Mouse (Mus musculus) frontal cortex, adult 2 months (tissue): Measurements from ENCODE around the gene Mrps35. TPM values are rescaled to one million over a fixed set of nuclear protein-coding genes. Genes with fewer than 3 reads are reported as not detected.
A peak's percentile ranks its signal among the peaks of the same experiment; 100 is the strongest.

ENCODE experiments used
- DNase-seq, 2 experiments: peaks; one replicate each; pipeline ENCODE4 v3.0.0; 2022; ENCODE audit warnings: low spot score in 1 of 2; ENCODE audit errors: extremely low spot score in 1 of 2
- polyA plus RNA-seq: library from polyadenylated mRNA; depleted of rRNA; stranded (reverse); fragments of >200 nt; gene quantifications from 2 replicates; pipeline ENCODE4 v1.2.3, GENCODE M21; 2012; rRNA removed

Mrps35 gene
- 32.6 and 35.4 TPM in 2 replicates for polyA plus RNA-seq

DNA sequence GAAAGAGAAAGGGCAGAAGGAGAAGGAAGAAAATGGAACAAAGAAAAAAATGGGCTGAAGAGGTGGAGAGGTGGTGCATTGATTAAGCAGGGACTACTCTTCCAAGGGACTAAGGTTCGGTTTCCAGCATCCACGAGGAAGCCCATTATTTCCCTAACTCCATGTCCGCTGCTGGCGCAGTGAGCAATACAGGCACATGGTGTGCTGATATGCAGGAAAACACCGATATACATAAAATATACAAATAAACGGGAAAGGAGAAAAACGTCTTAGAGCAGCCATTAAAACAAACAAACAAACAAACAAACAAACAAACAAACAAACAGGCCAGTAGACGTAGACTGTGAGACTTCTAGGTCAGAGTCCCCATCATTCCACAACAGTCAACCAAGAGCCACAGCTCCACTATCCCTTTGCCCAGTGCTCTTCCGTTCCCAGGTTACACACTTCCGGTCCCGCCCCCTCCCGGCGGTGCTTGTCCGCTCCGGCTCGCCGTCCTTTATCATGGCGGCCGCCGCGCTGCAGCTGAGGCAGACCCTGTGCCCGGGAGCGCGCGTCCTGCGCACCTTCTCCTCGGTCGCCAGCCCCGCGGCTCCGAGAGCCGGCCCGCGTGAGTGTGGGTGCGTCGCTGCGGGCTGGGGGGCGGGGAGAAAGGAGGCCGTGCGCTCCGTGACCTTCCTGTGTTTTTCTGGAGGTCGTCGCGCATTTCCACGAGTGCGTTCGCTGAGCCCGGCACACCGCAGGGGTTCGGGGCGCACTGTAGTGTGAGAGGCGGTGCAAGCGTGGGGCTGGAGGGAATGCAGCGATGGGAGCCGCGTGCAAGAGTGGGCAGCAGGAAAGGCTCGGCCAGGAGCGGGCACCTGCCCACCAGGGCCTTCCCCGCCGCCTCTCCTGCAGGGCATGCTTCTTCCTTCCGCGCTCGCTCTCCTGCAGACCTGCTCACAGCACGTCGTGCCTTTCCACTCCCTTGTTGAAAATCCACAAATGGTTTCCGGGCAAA, at the start of gene Mrps35:
TSS of gene Mrps35 (plus strand) at position 474 of the 1,000 bp plus-strand sequence.
- DNase-seq: peak; percentile 68 to 92

DNA sequence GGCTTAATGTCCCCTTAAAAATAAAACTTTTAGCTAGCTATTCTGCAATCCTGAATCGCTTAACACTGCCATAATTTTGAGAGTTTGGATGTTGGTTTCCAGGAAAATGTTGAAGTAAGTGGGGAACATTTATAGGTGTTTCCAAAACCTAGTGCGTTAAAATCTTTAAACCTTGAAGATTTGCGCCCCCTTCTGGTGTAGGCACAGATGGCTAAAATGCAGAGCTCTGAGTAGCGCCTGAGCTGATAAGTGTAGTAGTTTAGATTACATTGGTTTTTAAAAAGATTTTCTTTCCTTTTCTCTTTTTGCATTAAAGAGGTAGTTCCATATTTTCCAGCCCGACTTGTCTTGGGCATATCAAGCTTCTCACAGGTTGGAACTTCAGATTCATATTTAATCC, 48.3 kb upstream of the Mrps35 start:
- DNase-seq: peak; percentile 18 to 89

DNA sequence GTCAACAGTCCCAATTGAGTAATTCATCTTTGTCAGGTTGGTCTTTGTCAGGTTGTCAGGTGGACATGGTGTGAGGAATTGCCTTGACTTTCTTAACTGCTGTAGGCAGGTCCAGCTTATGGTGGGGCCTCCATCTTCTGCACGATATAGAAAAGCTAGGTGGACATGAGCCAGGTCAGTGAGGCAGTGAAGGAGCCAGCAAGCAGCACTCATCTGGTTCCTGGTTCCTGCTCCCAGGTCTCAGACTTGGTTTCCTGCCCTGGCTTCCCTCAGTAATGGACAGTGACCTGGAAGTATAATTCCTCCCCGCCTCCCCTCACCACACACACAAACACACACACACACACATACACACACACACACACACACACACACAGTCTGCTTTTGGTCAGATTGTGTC, 47.2 kb upstream of the Mrps35 start:
- DNase-seq: no peak

DNA sequence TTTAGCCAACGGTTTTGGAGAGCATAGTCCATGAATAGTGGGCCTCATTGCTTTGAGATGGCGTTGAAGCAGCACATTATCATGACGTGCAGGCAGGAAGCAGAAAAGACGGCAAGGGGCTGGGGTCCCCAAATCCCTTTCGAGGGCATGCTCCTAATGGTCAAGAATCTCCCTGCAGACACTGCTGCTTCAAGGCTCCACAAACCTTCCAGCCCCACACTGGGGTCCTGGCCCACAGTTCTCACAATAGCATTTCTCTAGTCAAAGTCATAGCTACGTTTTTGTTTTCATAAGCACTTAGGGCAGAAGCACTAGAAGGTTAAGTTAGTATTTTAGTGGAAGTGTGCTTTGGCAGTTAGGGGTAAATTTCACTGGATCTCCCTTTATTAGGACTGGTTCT, 46.7 kb upstream of the Mrps35 start:
- DNase-seq: no peak

DNA sequence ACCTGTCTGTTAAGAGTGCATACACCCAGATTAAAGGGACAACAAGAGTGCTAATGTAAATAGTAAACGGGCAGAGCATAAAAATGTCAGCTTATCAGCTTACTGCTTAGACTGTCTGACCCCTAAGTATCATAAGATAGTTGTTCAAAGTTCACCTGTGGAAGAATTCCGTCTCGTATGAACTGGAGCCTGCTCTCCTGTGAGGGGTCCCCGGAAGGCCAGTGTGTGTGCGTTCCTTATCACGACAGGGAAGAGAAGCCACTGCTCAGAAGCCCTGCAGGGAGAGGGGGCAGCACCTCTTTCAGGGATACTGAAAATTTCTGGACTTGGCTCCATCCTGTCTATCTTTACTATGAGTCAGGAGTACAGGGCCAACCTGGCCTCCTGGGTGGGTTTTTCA, 45.6 kb upstream of the Mrps35 start:
- DNase-seq: no peak

DNA sequence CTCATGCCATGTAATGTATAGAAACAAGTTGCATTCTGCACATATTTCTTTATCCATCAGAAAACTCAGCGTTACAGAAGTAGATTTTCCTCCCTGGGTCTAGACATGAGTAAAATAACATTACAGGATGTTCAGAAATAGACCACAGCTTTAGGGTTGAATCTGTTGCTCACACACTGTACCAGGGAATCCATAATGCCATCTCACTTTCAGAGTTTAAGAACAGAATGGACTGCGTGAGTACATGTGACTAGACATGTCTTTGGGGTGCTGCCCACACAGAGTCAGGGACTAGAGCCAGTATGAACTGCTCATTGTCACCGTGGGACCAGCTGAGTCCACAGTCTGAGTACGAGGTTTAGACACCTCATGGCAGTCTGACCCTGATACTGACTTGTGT, 43.9 kb upstream of the Mrps35 start:
- DNase-seq: no peak

DNA sequence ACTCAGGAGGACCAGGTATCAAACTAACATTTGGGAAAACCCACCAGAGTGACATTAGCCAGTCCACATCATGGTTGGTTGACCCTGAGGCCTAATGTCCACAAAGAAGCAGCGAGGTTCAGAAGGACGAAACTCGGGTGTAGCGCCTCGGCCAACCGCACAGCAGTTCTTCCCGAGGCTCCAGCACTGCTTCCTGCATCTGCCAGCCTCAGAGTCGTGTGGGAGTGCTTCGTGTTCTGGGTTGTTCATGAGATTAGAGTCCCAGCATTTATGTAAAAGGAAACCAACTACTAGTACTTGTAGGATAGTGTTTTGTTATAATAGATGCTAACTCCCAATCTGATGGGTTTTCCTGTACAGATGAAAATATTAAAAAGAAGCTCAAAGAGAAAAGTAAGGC, 43.3 kb upstream of the Mrps35 start:
- DNase-seq: peak; percentile 31 to 63

DNA sequence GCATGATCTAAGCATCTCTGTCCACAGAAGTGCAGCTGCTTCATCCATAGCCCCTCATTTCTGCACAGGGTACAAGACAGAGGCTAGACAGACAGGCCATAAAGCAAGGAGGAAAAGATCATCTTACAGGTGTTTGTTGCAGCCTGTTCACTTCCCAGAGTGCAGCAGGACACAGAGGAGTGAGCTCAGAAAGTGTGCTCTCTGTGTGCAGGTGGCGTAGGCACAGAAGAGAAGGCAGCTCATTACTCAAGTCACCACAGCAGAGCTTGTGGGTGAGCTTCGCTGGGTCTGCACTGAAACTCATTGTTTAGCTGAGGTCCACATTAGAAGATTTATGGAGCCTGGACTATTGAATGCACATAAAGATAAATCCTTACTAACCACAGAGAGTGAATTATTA, 42.8 kb upstream of the Mrps35 start:
- no peak for DNase-seq

DNA sequence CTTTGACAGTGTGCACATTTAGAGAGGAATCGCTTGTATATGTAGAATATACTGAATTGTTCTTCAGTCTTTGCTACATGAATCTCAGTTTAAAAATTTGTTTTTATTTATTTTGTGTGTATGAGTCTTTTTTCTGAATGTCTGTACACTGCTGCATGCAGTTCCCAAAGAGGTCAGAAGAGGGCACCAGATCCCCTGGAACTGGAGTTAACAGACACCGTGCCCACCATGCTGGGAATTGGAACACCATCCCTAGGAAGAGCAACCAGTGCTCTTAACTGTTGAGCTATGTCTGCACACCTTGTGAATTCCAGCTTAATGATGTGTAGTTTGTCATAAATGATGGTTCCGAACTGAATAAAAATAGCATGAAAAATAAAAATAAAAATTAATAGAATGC, 34.4 kb upstream of the Mrps35 start:
- peak in 1 of 2 experiments; percentile 68 for DNase-seq

DNA sequence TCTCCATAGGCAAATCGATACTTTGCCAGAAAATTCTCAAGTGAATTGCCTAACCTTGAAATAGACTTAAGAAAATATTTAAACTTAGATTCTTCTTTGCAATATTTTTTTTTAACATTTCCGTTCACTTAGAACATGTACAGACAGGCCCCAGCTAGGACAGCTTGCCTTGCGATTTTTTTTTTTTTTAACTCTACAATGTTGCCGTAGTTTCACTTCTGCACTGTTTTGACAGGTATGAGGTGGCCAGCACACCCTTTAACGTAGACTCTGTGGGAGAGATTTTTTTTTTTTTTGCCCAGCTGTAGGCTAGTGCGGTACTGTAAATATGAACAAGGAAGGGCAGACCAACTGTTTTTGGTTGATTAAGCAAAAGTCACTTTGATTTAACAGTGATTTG, 32.2 kb upstream of the Mrps35 start:
- no peak for DNase-seq

DNA sequence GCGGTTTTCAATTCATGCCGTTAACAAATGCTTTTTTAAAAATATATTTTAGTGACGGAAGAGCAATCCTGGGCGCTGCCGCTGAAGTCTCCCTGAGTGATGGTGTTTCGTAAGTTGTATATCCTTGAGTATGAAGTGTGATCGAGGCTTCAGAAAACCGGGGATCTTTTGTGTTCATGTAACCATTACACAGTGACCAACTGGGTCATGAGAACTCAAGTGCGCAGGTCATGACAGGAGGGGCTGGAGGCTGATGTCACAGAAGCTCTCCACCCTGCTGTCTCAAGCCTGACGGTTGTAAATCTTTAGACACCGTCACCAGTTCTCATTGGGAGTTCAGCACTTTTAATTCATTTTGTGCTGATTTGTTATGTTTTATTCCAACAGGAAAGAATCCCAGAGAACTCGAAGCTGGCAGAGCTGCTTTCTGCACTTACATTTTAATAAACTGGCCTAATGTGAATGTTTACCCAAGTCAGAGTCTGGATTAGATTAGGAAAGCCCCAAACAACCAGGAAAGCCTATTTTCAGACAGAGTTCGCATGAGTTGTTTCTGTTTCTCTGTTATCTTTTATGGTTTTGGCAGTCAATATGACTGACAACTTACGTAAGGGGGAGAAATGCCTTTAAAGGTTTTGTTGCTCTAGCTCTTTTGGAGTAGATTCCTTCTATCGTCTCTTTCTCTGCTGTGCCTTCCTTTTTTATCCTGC, 31.6 kb upstream of the Mrps35 start:
- no peak for DNase-seq

DNA sequence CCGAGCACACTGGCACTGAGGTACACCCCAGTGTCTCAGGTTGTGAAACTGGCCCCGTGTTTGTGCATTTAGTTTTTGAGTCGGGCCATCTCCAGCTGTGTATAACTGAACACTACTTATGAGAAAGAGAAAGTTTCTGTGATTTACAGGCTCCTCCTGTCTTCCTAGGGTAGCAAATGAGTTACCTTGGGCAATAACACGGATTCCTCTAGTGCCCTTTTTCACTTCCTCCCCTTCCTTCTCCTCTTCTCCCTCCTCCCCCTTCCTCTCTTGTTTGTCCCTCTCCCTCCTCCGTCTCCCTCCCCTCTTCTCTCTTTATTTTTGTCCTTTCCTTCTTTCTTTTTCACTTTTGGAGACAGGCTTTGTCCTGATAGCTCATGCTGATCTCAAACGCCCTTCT, 31.0 kb upstream of the Mrps35 start:
- DNase-seq: no peak

DNA sequence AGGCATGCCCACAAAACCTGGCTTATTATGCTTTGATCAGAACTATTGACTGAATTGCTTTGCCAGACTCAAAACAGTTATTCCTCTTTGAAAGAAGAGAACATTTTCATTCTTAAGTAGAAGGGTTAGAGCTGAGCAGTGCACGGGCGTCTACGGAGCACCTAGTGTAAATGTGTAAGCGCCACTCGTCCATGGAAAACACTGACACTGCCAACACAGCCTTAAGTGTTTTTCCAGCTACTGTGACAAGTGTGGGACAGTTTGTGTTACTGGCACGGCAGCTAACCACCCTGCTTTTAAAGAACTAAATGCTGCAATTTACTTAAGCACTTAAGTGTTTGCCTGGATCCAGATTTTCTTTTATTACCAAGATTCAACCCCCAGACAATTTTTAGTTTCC, 30.6 kb upstream of the Mrps35 start:
- DNase-seq: no peak

DNA sequence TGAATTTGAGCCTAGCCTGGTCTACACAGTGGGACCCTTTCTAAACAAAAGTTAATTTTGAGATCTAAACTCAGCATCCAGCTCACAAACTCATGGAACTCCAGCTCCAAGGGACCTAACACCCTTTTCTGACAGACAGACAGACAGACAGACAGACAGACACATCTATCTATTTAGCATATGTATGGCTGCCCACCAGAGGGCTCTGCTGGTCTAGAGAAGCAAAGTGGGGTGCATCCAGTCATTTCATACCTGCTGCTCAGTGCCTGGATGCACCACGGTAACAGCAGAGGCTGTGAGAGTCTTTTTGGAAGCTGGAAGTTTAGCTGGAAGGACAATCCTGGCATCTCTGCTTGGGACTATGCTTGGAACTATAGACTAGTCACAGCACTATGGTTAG, 29.0 kb upstream of the Mrps35 start:
- no peak for DNase-seq

DNA sequence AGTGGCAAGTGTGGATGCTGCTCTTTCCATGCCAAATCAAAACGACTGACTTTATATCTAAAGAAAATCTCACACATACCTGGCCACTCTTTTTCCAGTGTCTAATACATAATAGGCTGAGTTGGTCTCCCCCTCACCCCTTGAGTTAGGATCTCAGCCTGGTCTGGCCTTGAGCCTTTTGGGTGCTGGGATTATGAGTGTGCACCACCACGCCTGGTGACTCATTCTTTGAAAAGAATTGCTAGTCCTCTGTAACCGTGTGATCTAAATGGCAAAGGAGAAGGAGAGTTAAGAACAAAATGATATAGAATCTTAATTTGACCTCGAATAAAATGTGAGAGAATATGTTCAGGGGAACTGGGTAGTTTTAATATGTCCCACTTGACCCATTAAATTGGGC, 24.7 kb upstream of the Mrps35 start:
- no peak for DNase-seq

DNA sequence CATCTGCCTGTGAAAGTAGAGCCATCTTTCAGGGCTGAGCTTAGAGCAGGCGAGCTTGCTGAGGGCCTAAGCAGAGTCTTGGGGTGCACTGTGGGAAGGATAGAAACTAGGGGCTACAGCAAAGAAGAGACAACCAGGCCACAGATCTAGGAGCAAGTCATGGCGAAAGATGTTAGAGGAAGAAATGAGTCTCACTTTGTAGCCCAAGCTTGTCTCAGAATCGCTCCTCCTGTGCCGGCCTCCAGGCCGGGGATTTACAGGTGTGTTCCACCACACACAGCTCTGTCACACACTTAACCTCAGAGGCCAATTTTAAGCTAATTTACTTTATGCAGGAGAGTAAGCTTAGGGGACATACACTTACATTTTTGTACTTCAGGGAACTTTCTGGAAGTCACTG, 24.2 kb upstream of the Mrps35 start:
- no peak for DNase-seq

DNA sequence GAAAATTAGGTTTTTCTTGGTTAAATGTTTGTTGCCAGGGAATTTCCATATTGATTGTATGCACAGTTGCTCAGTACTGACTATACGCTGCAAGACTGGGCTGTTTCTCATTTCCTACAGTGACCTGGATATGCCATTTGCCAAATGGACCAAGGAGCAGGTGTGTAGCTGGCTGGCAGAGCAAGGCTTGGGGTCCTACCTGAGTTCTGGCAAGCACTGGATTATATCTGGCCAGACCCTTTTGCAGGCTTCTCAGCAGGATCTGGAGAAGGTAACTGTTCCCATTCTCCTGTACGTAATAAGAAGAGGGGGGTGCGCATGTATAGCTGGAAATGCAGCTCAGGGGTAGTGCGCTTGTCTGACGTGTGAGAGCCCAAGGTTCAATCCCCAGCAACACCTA, 21.4 kb upstream of the Mrps35 start:
- DNase-seq: no peak

DNA sequence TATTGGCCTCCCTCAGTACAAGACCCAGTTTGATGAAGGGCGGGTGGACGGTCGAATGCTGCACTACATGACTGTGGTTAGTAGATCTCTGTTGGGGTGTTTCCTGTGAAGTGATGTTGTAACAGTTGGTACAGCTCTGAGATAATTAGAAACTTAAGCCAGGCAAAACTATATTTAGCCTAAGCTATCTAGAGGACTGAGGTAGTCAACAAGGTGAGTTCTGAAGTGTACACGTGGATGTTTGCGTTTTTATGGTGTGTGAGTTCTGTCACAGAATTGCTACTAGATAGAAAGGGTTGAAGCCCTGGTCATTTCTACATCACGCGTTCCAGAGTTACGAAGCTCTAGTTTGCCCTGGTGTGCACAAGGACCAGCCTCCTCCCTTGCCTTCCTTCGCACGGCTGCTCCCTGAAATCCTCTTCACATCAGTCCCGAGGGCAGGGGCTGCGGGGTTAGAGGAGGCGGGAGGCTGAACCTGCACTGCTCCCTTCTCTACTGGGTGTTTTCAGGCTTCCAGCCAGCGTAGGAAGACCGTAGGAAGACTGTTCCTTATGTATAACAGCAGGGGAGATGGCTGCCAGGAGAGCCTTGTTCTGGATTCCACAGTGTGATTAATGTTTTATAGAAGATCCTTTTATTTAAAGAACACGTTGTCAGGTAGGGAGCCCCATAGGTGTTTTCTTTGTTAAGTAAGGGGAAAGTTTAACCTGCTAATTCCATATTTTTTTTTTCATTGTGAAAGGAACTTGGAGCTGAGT, 20.0 kb upstream of the Mrps35 start:
- DNase-seq: no peak

DNA sequence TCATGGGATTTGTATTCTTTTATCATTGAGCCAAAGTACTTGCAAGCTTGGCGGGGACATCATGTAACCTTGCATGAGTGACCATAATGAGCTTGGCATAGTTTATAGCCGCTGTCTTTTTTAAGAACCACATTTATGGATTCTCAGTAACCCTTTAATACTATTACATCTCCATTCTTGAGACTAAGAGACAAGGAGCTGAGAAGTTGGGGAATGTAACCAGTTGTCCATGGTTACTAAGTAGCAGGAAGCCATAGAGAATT, 19.5 kb upstream of the Mrps35 start:
- no peak for DNase-seq

DNA sequence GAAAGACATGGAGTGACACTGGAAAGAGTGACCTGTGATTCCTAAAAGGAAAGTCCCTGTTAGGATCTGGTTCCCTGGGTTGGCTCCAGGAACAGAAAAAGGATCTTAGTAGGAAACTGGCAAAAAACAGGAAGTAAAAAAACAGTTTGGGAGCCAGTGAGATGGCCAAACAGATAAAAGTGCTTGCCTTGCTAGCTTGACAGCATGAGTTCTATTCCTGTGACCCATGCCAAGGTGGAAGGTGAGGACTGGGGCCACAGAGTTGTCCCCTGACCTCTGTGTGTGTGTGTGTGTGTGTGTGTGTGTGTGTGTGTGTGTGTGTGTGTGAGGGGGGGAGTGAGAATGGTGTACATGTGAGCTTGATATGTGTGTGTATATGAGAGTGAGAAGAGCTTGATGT, 19.0 kb upstream of the Mrps35 start:
- no peak for DNase-seq

DNA sequence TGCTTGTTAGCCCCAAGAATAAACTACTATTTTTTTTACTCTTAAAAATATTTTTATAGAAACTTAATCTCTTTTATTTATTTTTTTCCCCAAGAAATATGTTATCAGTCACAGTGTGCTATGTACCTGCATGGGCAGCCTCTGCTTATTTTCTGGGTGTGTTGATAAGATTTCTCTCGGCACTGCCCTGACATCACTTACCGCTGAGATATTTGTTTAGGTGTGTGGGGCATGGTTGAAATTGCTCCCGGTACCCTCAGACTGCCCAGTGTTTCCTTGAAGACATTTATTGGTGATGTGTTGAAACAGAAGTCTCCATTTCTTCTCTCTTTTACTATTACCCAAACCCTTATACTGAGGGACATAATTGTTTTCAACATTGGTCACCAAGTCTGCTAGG, 17.8 kb upstream of the Mrps35 start:
- DNase-seq: no peak
